Mouse (Mus musculus) urinary bladder, adult 2 months (tissue): ENCODE results near the gene Garnl3. TPM values are rescaled to one million over a fixed set of nuclear protein-coding genes. Genes with fewer than 3 reads are reported as not detected.
"Not testable (repeated sequence)": the region's sequence is repeated elsewhere in the genome, so short reads cannot be mapped to it uniquely, and the experiment has no call there.

Source experiments
- DNase-seq: peaks from one replicate; pipeline ENCODE4 v3.0.0; 2022; ENCODE audit warnings: low spot score
- polyA plus RNA-seq: library from polyadenylated mRNA; depleted of rRNA; stranded (reverse); fragments of >200 nt; gene quantifications from 2 replicates; pipeline ENCODE4 v1.2.3, GENCODE M21; 2012

Garnl3 gene
- polyA plus RNA-seq, 1 experiment = 3.7 TPM

- no peak for DNase-seq
Observed at GRCm38 (mm10) chr2:33156283-33156781, 24.9 kb upstream of the Garnl3 start.

- DNase-seq = peak; percentile 49
Observed at GRCm38 (mm10) chr2:33154751-33155372, 23.4 kb upstream of the Garnl3 start.

GRCm38 (mm10) chr2:33146994-33147393 lies 15.5 kb upstream of the Garnl3 start:
- no peak for DNase-seq

- no peak for DNase-seq
Observed at GRCm38 (mm10) chr2:33143292-33143691, 11.8 kb upstream of the Garnl3 start.

- DNase-seq = no peak
Observed at GRCm38 (mm10) chr2:33138491-33138890, 7.0 kb upstream of the Garnl3 start.

GRCm38 (mm10) chr2:33137731-33138130 lies 6.3 kb upstream of the Garnl3 start:
- DNase-seq = no peak

- DNase-seq = no peak
Observed at GRCm38 (mm10) chr2:33137244-33137643, 5.8 kb upstream of the Garnl3 start.

GRCm38 (mm10) chr2:33136366-33136765 lies 4.9 kb upstream of the Garnl3 start:
- no peak for DNase-seq

- DNase-seq = no peak
Observed at GRCm38 (mm10) chr2:33134766-33135490, 3.5 kb upstream of the Garnl3 start.

GRCm38 (mm10) chr2:33132306-33132705 lies 852 bp upstream of the Garnl3 start:
- no peak for DNase-seq

GRCm38 (mm10) chr2:33130526-33131483 lies 649 bp downstream of the Garnl3 start:
- peak; percentile 81 for DNase-seq

GRCm38 (mm10) chr2:33130141-33130525 lies 1.3 kb downstream of the Garnl3 start:
- no peak for DNase-seq

GRCm38 (mm10) chr2:33129696-33130095 lies 1.8 kb downstream of the Garnl3 start:
- DNase-seq = no peak

GRCm38 (mm10) chr2:33129005-33129404 lies 2.4 kb downstream of the Garnl3 start:
- DNase-seq = no peak

- DNase-seq = no peak
Observed at GRCm38 (mm10) chr2:33127271-33127670, 4.2 kb downstream of the Garnl3 start.

- DNase-seq = no peak
Observed at GRCm38 (mm10) chr2:33122856-33123255, 8.6 kb downstream of the Garnl3 start.

- no peak for DNase-seq
Observed at GRCm38 (mm10) chr2:33100536-33100935, 30.9 kb downstream of the Garnl3 start.

- not testable (repeated sequence) for DNase-seq
Observed at GRCm38 (mm10) chr2:33097326-33097725, 34.1 kb downstream of the Garnl3 start.

GRCm38 (mm10) chr2:33095221-33095671 lies 36.2 kb downstream of the Garnl3 start:
- no peak for DNase-seq

GRCm38 (mm10) chr2:33090620-33091520 lies 40.6 kb downstream of the Garnl3 start:
- no peak for DNase-seq

GRCm38 (mm10) chr2:33090033-33090400 lies 41.4 kb downstream of the Garnl3 start:
- not testable (repeated sequence) for DNase-seq
